8 mouse cellular contexts compared by ENCODE assay signal in the genomic region with DNA sequence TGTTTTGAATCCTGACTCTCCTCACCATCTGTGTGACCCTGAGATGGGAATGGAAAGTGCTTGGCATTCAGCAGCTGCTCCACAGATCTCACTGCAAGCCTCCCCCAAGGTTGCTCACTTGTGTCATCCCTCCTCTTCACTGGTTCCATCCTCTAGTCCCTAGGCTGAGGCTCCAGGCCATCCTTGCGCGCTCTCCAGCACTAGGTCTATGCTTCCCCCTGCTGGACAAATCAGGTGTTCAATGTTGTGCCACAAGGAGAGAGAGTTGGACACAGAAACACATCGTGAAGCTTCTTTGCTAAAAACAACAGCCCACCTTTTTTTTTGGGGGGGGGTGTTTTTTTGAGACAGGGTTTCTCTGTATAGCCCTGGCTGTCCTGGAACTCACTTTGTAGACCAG. TPM values are rescaled to one million over a fixed set of nuclear protein-coding genes. Genes with fewer than 3 reads are reported as not detected.
A peak's percentile ranks its signal among the peaks of the same experiment; 100 is the strongest.
DNase-seq lines count a peak whose midpoint lies in the region; ATAC-seq and TF ChIP-seq lines count a peak whose summit lies in the region.

No protein-coding gene starts in this region.

- H3K27me3 ChIP-seq in E14TG2a.4 (ENCODE audit: insufficient read depth, low read length): peaks cover 43% of the 10 kb centered on the region
- H3K27me3 ChIP-seq in embryonic facial prominence, embryonic 14.5 days (replicated peaks; ENCODE audit: control insufficient read depth, insufficient read depth, low read length): no peaks in the 10 kb centered on the region; the same call in 1 of the 2 replicates

- no peak overlapping the region for H3K27ac ChIP-seq in embryonic facial prominence, embryonic 14.5 days (replicated peaks; ENCODE audit: low read depth, low read length)

- TF ChIP-seq CTCF in E14TG2a.4 (conservative IDR thresholded peaks at IDR 0.05; ENCODE audit: low read length): peak; percentile 65
- peak; percentile 74 for TF ChIP-seq CTCF in lung, adult 2 months (IDR thresholded peaks at IDR 0.05; ENCODE audit: insufficient read depth, low read length)

- peaks cover 52% of the 10 kb centered on the region for H3K4me1 ChIP-seq in E14TG2a.4 (replicated peaks; ENCODE audit: low read depth, low read length)
- H3K4me1 ChIP-seq in embryonic facial prominence, embryonic 14.5 days (ENCODE audit: control insufficient read depth, insufficient read depth, low read length): 0 out of 2 replicates have a peak, but pooled peaks cover 4% of the 10 kb centered on the region
- no peaks in the 10 kb centered on the region for H3K4me1 ChIP-seq in lung, adult 2 months (ENCODE audit: control insufficient read depth, insufficient read depth, low read length)

- H3K36me3 ChIP-seq in E14TG2a.4 (ENCODE audit: insufficient read depth, low read length): no peaks in the 10 kb centered on the region
- peaks cover 60% of the 10 kb centered on the region for H3K36me3 ChIP-seq in embryonic facial prominence, embryonic 14.5 days (ENCODE audit: control insufficient read depth, insufficient read depth, low read length)

- H3K9me3 ChIP-seq in E14TG2a.4 (ENCODE audit: low read length): no peaks in the 10 kb centered on the region
- no peaks in the 10 kb centered on the region for H3K9me3 ChIP-seq in embryonic facial prominence, embryonic 14.5 days (ENCODE audit: control insufficient read depth, low read length)

- no peak overlapping the region for H3K4me3 ChIP-seq in E14TG2a.4 (replicated peaks; ENCODE audit: low read length)
- no peak overlapping the region for H3K4me3 ChIP-seq in embryonic facial prominence, embryonic 14.5 days (ENCODE audit: low read depth, low read length)
- no peak overlapping the region for H3K4me3 ChIP-seq in lung, adult 2 months (replicated peaks; ENCODE audit: extremely low read depth, low read depth, low read length)

- H3K4me2 ChIP-seq in embryonic facial prominence, embryonic 14.5 days (ENCODE audit: low read depth, low read length): no peak overlapping the region

- DNase-seq in adrenal gland, postnatal 10 days: peak; percentile 88
- DNase-seq in embryonic facial prominence, embryonic 14.5 days (ENCODE audit: low spot score): peak; percentile 83
- peak; percentile 69 to 70 for DNase-seq in heart, postnatal 36 days
- peak; percentile 50 to 85 for DNase-seq in layer of hippocampus, adult 18-20 months (ENCODE audit: low spot score in 2 of 2)
- peak; percentile 46 for DNase-seq in lung, adult 2 months
- DNase-seq in retina, adult 2 months (ENCODE audit: low read depth, low spot score): peak; percentile 48
- DNase-seq in thymus, postnatal 4 days: peak; percentile 74

- 17% methylated on average over 3 of the region's 3 CpGs for WGBS in embryonic facial prominence, embryonic 14.5 days
- WGBS in lung, adult 2 months: 10% methylated on average over 3 of the region's 3 CpGs

- peak; percentile 64; the same call in 1 of the 2 replicates for ATAC-seq in embryonic facial prominence, embryonic 14.5 days (ENCODE audit: low read depth)

- no peak for TF ChIP-seq POLR2A in lung, adult 2 months (IDR thresholded peaks at IDR 0.05; ENCODE audit: borderline replicate concordance, extremely low read depth, low read depth, low read length)

- intact Hi-C loops in heart, postnatal 36 days (cut with DNase I): loop anchor here (5.0 kb wide), 2 partner anchors 39 to 89 kb away; a partner anchor contains a TSS

- no peak overlapping the region for H3K9ac ChIP-seq in embryonic facial prominence, embryonic 14.5 days (ENCODE audit: low read depth, low read length)

RNA-seq across cellular contexts. Expression of a gene that starts 19.6 kb away (rescaled TPM):
- 10 to 100 TPM; 18.0 to 27.0 TPM for total RNA-seq in adrenal gland, postnatal 10 days (2021)
- polyA plus RNA-seq in embryonic facial prominence, embryonic 14.5 days (2014; fragmentation: Nextera tagmentation; extraction: Ambion mirVana): 55.6 and 58.5 TPM in 2 replicates
- 10 to 100 TPM in 1 of 2 experiments, 1 to 10 TPM in 1; 9.8 to 10.7 TPM for total RNA-seq in heart, postnatal 36 days (2021)
- 10 to 100 TPM; 37.2 TPM for total RNA-seq in layer of hippocampus, adult 18-20 months (2021)
- 1.9 and 3.7 TPM in 2 replicates for polyA plus RNA-seq in lung, adult 2 months (2012; rRNA removed)

RNA-seq across cellular contexts. Expression of a gene that starts 20.1 kb away (rescaled TPM):
- total RNA-seq in adrenal gland, postnatal 10 days (2021): 1 to 10 TPM; 1.2 to 1.7 TPM
- 1.1 and 1.4 TPM in 2 replicates for polyA plus RNA-seq in embryonic facial prominence, embryonic 14.5 days (2014; fragmentation: Nextera tagmentation; extraction: Ambion mirVana)
- total RNA-seq in heart, postnatal 36 days (2021): under 1 TPM in 1 of 2 experiments, not detected in 1; 0.08 TPM
- total RNA-seq in layer of hippocampus, adult 18-20 months (2021): 1 to 10 TPM; 2.9 to 4.0 TPM
- polyA plus RNA-seq in lung, adult 2 months (2012; rRNA removed): 0.11 and 0.13 TPM in 2 replicates
